Mouse (Mus musculus): ENCODE measurements around the gene Slc16a2. TPM values are rescaled to one million over a fixed set of nuclear protein-coding genes. Genes with fewer than 3 reads are reported as not detected.

The Slc16a2 gene
- 32.6 and 35.0 TPM in 2 replicates for polyA plus RNA-seq (2012; rRNA removed)

GRCm38 (mm10) chrX:103821832-103822196 lies at the start of gene Slc16a2:
Slc16a2 (minus strand) TSS chrX:103821983.
- peak within 1 kb of the TSS; percentile 80 for H3K4me3 ChIP-seq (replicated peaks; ENCODE audit: extremely low read depth, low read depth, low read length)
- TF ChIP-seq CTCF (IDR thresholded peaks at IDR 0.05; ENCODE audit: insufficient read depth, low read length): no peak
- peak; percentile 86; the same call in 1 of the 2 replicates for TF ChIP-seq POLR2A (IDR thresholded peaks at IDR 0.05; ENCODE audit: borderline replicate concordance, extremely low read depth, low read depth, low read length)
- DNase-seq: peak; percentile 57
- no peaks in the 10 kb centered on the region; the same call in 1 of the 2 replicates for H3K4me1 ChIP-seq (ENCODE audit: control insufficient read depth, insufficient read depth, low read length)
- 7% methylated on average over 16 of the region's 17 CpGs for WGBS

- Histone ChIP-seq H3K4me3 (replicated peaks; ENCODE audit: extremely low read depth, low read depth, low read length) (no peak overlapping the region), H3K4me1 (ENCODE audit: control insufficient read depth, insufficient read depth, low read length) (no peaks in the 10 kb centered on the region)
- TF ChIP-seq POLR2A (IDR thresholded peaks at IDR 0.05; ENCODE audit: borderline replicate concordance, extremely low read depth, low read depth, low read length): no peak
- TF ChIP-seq CTCF (IDR thresholded peaks at IDR 0.05; ENCODE audit: insufficient read depth, low read length): no peak
- WGBS: 33% methylated on average over 2 of the region's 2 CpGs
- DNase-seq: no peak
These were observed 41.7 kb upstream of the Slc16a2 start for GRCm38 (mm10) chrX:103863502-103863901.

- Histone ChIP-seq H3K4me3 (replicated peaks; ENCODE audit: extremely low read depth, low read depth, low read length) (no peak overlapping the region), H3K4me1 (ENCODE audit: control insufficient read depth, insufficient read depth, low read length) (no peaks in the 10 kb centered on the region)
- DNase-seq: no peak
- TF ChIP-seq CTCF (IDR thresholded peaks at IDR 0.05; ENCODE audit: insufficient read depth, low read length): no peak
- no peak for TF ChIP-seq POLR2A (IDR thresholded peaks at IDR 0.05; ENCODE audit: borderline replicate concordance, extremely low read depth, low read depth, low read length)
- 86% methylated on average over 3 of the region's 3 CpGs for WGBS
These were observed 41.1 kb upstream of the Slc16a2 start for GRCm38 (mm10) chrX:103862877-103863276.

- 25% methylated on average over 2 of the region's 2 CpGs for WGBS
- Histone ChIP-seq H3K4me3 (replicated peaks; ENCODE audit: extremely low read depth, low read depth, low read length) (no peak overlapping the region), H3K4me1 (ENCODE audit: control insufficient read depth, insufficient read depth, low read length) (no peaks in the 10 kb centered on the region)
- no peak for DNase-seq
- TF ChIP-seq POLR2A (IDR thresholded peaks at IDR 0.05; ENCODE audit: borderline replicate concordance, extremely low read depth, low read depth, low read length) (no peak), CTCF (IDR thresholded peaks at IDR 0.05; ENCODE audit: insufficient read depth, low read length) (no peak)
These were observed 23.5 kb upstream of the Slc16a2 start for GRCm38 (mm10) chrX:103845266-103845665.

- TF ChIP-seq POLR2A (IDR thresholded peaks at IDR 0.05; ENCODE audit: borderline replicate concordance, extremely low read depth, low read depth, low read length): no peak
- TF ChIP-seq CTCF (IDR thresholded peaks at IDR 0.05; ENCODE audit: insufficient read depth, low read length): no peak
These were observed 7.1 kb upstream of the Slc16a2 start for GRCm38 (mm10) chrX:103828836-103829235.

GRCm38 (mm10) chrX:103822271-103822811 lies 558 bp upstream of the Slc16a2 start:
- DNase-seq: peak; percentile 53
- no peaks in the 10 kb centered on the region; the same call in 1 of the 2 replicates for H3K4me1 ChIP-seq (ENCODE audit: control insufficient read depth, insufficient read depth, low read length)
- 27% methylated on average over 20 of the region's 20 CpGs for WGBS
- no peak for TF ChIP-seq POLR2A (IDR thresholded peaks at IDR 0.05; ENCODE audit: borderline replicate concordance, extremely low read depth, low read depth, low read length)
- no peak for TF ChIP-seq CTCF (IDR thresholded peaks at IDR 0.05; ENCODE audit: insufficient read depth, low read length)
- peak overlapping the region; percentile 58 for H3K4me3 ChIP-seq (replicated peaks; ENCODE audit: extremely low read depth, low read depth, low read length)

More at GRCm38 (mm10) chrX:103828836-103829235, 7.1 kb upstream of the Slc16a2 start:
- DNase-seq: no peak
- Histone ChIP-seq H3K4me1 (ENCODE audit: control insufficient read depth, insufficient read depth, low read length) (no peaks in the 10 kb centered on the region), H3K4me3 (replicated peaks; ENCODE audit: extremely low read depth, low read depth, low read length) (no peak overlapping the region)
- WGBS: 90% methylated on average over 2 of the region's 2 CpGs

- WGBS: 34% methylated on average over 37 of the region's 37 CpGs
- H3K4me1 ChIP-seq (ENCODE audit: control insufficient read depth, insufficient read depth, low read length): no peaks in the 10 kb centered on the region; the same call in 1 of the 2 replicates
- H3K4me3 ChIP-seq (replicated peaks; ENCODE audit: extremely low read depth, low read depth, low read length): peak overlapping the region; percentile 80
- TF ChIP-seq POLR2A (IDR thresholded peaks at IDR 0.05; ENCODE audit: borderline replicate concordance, extremely low read depth, low read depth, low read length): no peak
- TF ChIP-seq CTCF (IDR thresholded peaks at IDR 0.05; ENCODE audit: insufficient read depth, low read length): no peak
- peak; percentile 31 for DNase-seq
These were observed 470 bp downstream of the Slc16a2 start for GRCm38 (mm10) chrX:103821195-103821831.

- 37% methylated on average over 35 of the region's 35 CpGs for WGBS
- TF ChIP-seq POLR2A (IDR thresholded peaks at IDR 0.05; ENCODE audit: borderline replicate concordance, extremely low read depth, low read depth, low read length) (no peak), CTCF (IDR thresholded peaks at IDR 0.05; ENCODE audit: insufficient read depth, low read length) (no peak)
- no peaks in the 10 kb centered on the region; the same call in 1 of the 2 replicates for H3K4me1 ChIP-seq (ENCODE audit: control insufficient read depth, insufficient read depth, low read length)
- peak overlapping the region; percentile 80 for H3K4me3 ChIP-seq (replicated peaks; ENCODE audit: extremely low read depth, low read depth, low read length)
- DNase-seq: peak; percentile 9
These were observed 1.2 kb downstream of the Slc16a2 start for GRCm38 (mm10) chrX:103820307-103821194.

- WGBS: 55% methylated on average over 6 of the region's 6 CpGs
- DNase-seq: no peak
- TF ChIP-seq CTCF (IDR thresholded peaks at IDR 0.05; ENCODE audit: insufficient read depth, low read length) (no peak), POLR2A (IDR thresholded peaks at IDR 0.05; ENCODE audit: borderline replicate concordance, extremely low read depth, low read depth, low read length) (no peak)
- Histone ChIP-seq H3K4me1 (ENCODE audit: control insufficient read depth, insufficient read depth, low read length) (no peaks in the 10 kb centered on the region; the same call in 1 of the 2 replicates), H3K4me3 (replicated peaks; ENCODE audit: extremely low read depth, low read depth, low read length) (no peak overlapping the region)
These were observed 2.5 kb downstream of the Slc16a2 start for GRCm38 (mm10) chrX:103819253-103819652.
